Mouse (Mus musculus) ES-CJ7 (cell line): ENCODE data around the gene Utf1.

ENCODE experiments used
- DNase-seq: peaks from one replicate; pipeline ENCODE4 v3.0.0; 2011; ENCODE audit warnings: low read depth, low spot score

The Utf1 gene

GRCm38 (mm10) chr7:139937810-139938209 is 5.8 kb upstream of the Utf1 start:
- DNase-seq = peak; percentile 40

DNA sequence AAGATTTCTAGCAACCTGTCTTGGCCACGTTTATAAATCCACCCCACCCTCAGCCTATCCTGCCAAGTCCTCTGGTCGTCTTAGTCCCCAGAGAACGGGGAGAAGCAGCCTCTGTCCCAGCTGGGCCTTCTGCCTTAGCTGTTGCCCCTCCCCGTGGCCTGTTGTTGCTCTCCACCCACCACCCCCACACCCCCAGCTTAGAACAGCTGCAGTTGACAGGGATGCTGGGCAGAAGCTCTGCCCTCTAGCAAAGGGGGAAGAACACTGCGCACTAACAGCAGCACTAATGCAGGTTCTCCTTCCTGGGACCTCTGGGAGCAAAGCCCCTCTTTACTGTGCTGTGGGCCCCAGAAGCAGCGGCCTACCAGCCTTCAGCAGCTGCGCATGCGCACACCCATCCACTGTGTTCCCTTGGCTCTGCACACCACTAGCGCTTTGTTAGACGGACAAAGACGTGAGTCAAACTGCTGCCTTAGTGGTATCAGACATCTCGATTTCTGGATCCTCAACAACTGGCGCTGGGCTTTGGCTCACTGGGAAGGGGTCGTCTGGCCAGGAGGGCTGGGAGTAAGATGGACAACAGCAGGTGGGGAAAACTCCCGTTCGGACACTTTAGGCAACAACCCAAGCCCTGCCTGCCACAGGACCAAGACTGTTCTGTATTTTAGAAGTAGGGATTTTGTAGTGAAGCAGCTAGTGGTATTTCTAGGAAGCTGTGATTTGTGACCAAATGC is 2.9 kb upstream of the Utf1 start:
- peak; percentile 82 for DNase-seq

DNA sequence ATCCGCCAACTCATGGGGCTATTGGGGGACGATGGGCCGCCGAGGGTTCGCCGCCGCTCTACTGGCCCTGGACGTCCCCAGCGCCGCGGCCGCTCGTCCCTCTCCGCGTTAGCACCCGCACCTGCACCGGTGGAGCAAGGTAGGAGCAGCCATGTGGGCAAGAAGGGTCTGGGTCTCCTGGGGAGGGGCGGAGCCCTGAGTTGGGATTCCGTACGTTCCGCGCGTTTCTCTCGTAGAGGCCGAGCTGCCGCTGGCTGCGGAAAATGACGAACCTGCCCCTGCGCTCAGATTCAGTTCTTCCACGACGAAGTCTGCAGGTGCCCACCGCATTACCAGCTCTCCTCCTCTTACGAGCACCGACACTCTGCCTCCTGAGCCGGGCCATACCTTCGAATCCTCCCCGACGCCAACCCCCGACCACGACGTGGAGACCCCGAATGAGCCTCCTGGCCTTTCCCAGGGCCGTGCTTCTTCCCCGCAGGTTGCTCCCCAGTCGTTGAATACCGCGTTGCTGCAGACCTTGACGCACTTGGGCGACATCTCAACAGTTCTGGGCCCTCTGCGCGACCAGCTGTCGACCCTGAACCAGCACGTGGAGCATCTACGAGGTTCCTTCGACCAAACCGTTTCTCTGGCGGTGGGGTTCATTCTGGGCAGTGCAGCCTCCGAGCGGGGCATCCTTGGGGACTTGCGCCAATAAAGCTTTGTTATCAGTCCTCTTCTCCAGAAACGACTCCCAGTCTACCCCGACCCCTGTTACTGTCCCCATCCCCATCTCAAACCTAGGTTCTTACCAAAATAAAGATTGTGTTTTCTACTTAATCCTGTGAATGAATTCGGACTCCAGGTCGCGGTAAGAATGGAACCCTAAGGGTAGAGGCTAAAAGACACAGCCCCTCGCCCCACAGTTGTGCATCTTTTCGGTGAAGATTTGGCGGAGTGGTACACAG is 977 bp downstream of the Utf1 start:
- DNase-seq = peak; percentile 59

DNA sequence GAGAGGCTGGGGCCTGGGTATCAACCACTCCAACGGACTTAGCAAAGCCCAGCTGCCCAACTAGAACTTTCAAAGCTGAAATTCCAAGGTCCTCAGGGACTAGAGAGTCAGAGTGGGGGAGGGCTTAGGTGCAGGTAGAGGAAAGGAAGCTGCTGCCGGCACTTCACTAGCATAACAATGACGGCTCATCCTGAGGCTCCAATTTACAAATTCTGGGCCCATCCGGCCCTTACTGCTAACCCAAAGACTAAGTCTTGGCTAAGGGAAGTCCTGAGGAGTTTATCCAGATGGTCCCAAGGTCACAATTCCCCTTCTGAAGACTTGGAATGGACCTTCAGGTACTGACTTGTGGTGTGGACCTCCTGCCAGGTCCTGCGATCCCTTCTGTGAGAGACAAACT is 1.9 kb downstream of the Utf1 start:
- DNase-seq = peak; percentile 97

DNA sequence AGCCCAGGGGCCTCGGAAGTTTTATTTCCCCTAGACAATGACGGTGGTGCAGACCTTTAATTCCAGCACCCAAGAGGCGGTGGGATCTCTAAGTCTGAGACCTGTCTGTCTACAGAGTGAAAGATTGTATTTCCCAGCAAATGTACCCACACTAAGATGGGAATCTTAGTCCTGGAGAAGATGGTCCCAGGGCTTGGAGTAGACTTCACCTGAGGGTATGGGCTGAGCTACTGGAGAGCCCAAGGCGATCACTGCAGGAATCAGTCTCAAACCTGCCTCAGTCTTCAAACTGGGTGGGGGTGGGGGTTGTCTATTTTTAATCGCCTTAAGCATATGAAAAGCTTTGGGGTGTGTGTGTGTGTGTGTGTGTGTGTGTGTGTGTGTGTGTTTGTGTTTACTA is 2.4 kb downstream of the Utf1 start:
- peak; percentile 78 for DNase-seq

GRCm38 (mm10) chr7:139949893-139950282 is 6.3 kb downstream of the Utf1 start:
- peak; percentile 93 for DNase-seq

DNA sequence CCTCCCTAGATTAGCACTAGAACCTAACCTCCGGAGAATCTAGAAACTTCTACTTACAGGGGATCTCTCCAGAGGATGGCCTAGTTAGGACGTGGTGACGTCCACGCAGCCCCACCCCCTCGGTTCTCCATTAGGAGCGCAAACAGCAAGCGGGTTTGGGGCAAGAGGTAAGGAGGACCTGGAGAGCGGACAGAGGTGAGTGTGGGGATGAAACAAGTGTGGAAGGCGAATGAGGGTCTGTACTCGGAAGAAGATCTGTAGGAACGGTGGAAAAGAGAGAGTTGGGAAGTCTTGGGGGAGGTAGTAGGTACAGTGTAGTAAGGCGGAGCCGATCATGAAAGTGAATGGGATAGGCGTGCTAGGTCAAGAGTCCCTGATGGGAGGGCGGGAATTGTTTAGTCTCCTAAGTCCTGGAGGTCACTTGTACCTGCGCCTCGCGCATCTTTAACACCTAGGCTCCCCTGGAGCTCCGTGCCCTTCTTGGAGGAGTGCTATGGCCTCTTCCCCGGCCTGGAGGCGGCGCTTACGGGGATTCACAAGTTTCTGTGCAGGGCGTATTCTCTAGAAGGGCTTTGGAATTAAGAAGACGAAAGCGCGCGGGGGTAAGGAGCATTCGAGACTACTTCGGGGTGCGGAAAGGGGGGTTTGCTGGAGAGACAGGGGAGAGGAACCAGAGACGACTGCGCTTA is 6.8 kb downstream of the Utf1 start:
- DNase-seq = peak; percentile 94

GRCm38 (mm10) chr7:139951079-139951478 is 7.5 kb downstream of the Utf1 start:
- peak; percentile 80 for DNase-seq

DNA sequence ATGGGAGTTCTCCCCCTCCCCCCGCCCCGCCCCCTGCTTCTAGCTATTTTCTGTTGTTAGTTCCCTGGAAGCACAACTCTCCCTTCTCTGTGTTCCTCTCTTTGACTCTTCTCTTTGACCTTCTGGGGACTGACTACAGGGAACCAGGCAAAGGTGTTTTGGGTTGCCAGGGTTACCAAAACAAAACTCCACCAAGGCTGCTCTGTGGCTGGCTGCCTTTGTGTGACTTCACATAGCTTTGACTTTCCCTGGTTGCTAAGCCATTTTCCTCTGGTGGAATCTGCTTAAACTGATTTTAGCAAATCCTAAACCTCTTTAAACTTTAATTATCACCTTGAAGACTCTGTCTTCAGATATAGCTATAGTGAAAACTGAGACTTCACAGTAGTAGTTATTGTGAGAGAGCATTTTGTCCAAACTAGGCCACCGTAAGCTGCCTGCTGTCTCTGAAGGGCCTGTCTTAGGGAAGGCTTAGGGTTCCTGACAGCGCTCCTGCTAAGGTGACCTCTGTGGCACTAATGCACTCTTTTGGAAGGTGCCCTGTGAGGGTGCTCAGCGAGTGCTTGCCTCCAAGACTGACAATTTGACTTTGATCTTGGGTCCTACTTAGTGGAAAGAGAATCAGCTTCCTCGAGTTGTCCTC is 8.5 kb downstream of the Utf1 start:
- peak; percentile 77 for DNase-seq

- DNase-seq = no peak
Observed at GRCm38 (mm10) chr7:139955505-139955904, 11.9 kb downstream of the Utf1 start.

DNA sequence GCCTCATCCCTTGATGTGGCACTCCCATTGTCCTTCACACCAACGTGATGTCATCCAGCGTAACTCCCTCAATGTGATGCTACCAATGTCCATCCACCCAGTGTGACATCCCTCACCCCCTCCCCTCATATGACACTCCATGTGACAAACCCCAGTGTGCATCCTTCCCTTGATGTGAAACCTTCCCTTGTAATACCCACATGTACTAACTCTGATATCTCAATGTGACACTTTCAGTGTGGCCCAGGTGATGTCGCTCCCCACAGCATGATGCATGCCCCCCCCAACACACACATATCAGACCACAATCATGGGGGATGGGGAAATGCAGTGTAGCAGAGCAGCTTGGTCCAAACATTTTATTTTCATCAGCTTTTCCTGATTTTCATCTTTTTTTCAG is 13.1 kb downstream of the Utf1 start:
- no peak for DNase-seq

GRCm38 (mm10) chr7:139957437-139957836 is 13.8 kb downstream of the Utf1 start:
- DNase-seq = no peak

DNA sequence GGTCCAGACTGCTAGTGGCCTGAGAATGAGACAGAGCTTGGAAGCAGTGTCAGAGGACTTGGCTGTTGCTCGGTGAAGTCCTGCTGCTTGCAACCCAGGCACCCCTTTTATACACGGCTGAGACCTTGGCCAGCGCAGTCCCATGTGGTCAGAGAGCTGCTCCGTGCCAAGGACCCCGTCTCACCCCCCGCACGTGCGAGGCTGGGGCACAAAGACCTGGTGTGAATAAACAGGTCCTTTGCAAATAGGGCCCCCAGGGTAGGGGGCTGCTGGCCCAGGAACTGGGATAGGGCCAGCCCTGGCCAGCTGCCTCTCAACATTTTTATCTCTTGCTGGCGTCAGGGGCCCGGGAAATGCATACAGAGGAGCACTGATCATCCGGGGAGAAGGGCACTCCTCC is 14.4 kb downstream of the Utf1 start:
- DNase-seq = no peak

GRCm38 (mm10) chr7:139961141-139961540 is 17.6 kb downstream of the Utf1 start:
- no peak for DNase-seq

GRCm38 (mm10) chr7:139963814-139964213 is 20.2 kb downstream of the Utf1 start:
- no peak for DNase-seq

- no peak for DNase-seq
Observed at GRCm38 (mm10) chr7:139967175-139967574, 23.6 kb downstream of the Utf1 start.

GRCm38 (mm10) chr7:139968428-139968827 is 24.8 kb downstream of the Utf1 start:
- DNase-seq = no peak

DNA sequence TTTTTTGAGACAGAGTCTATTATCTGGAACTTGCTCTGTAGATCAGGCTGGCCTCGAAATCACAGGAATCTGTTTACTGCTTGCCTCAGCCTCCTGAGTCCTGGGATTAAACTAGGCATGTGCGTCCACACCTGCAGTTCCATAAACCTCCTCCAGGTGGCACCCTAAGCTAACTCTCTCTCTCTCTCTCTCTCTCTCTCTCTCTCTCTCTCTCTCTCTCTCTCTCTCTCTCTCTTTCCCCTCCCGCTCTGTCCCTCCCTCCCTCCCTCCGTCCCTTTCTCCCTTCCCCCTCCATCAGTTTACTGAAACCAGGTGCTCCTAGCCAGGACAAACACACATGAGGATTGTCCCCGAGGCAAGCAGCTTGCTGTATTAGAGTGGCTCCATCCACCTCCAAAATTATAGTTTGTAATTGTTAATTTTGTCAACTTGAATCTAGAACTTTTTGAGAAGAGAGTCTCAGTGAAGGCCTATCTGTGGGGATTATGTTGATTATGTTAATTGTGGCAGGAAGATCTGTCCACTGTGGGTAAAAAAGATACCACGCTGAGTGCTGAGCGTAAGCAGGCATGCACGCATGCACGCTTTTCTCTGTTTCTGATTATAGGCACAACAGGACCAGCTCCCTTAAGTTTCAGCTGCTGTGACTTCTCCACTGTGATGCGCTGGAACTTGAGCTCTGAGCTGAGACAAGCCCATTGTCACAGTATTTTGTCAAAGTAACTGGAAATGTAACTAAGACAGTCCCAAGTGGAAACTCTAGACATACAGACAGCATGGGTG is 25.9 kb downstream of the Utf1 start:
- peak; percentile 84 for DNase-seq

DNA sequence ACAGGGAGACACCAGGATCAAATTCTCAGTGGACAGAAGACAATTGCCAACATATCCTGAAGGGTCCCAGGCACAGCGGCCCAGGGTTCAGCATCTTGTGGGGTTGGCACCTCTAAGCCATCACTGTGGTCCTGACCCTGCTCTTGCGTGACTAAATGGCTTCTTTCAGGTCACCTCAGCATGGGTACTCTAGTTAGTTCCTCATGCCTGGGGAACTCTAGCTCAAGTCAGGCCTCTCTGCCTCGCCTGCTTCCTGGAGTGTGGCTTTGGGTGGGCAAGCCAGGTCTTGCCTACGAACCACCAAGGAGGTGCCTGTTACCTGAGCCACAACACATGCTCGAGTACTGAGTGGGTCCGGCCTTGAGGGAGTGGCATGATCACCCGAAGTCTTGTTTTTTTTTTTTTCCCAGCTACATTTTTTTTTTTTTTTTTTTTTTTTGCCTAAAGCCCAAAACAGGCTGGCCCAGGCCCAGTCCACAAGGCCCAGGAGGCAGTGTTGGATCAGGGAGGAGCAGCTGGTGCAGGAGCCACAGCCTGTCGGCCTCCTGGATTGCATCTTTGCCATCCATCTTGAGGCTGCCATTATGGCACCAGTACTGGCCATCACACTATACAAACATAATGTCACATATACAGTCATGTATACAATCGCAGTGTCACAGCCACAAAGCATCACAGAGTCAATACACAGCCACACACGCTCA is 26.8 kb downstream of the Utf1 start:
- DNase-seq = no peak

DNA sequence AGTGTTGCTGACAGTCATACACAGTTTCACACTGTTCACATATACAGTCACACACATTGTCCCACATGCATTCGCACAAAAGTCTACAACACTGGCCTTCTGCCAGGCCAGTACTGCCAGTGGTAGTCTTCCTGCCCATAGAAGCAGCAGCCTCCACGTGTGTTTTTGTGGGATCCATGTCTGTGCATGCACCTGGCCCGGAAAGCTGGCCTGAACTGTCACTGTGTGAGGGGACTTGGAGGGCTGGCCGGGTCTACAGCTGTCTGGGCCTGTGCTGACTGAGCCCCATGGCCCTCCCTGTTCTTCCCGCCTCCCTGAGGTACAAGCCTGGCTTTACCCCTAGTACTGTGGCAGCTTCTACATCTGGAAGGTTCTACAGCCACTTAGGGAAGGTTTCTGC is 27.4 kb downstream of the Utf1 start:
- DNase-seq = no peak
